Mouse (Mus musculus): ENCODE results near the gene Mzt1. TPM values are rescaled to one million over a fixed set of nuclear protein-coding genes. Genes with fewer than 3 reads are reported as not detected.
"Not testable (repeated sequence)": the region's sequence is repeated elsewhere in the genome, so short reads cannot be mapped to it uniquely, and the experiment has no call there.

Gene Mzt1
- polyA plus RNA-seq, 1 experiment = 67.9 TPM

DNA sequence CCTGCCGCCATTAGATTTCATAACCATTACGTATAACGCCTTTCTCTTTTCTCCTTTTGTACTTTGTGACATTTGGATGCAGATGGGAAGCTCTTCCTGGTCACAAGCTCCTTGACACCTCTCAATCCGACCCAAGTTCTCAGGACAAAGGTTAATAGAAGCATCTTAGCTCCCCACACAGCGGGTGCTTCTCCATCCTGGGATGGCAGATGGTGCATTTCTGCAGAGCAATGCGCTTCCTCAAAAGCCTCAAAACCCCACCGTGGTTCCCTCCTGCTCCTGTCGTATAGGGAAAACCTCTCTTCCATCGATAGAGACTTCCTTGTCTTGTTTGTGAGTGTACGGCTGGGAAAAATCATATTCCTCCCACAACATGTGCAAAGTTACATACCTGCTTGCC lies 1.8 kb downstream of the Mzt1 start:
- no peak overlapping the region for H3K4me3 ChIP-seq (ENCODE audit: insufficient read depth, low read length)
- H3K4me1 ChIP-seq (ENCODE audit: control insufficient read depth, insufficient read depth, low read length) = peaks cover 6% of the 10 kb centered on the region
- TF ChIP-seq POLR2A (IDR thresholded peaks at IDR 0.05; ENCODE audit: extremely low read depth, insufficient read depth, low read length) (no peak), CTCF (IDR thresholded peaks at IDR 0.05; ENCODE audit: extremely low read depth, insufficient read depth, low read length) (no peak)

DNA sequence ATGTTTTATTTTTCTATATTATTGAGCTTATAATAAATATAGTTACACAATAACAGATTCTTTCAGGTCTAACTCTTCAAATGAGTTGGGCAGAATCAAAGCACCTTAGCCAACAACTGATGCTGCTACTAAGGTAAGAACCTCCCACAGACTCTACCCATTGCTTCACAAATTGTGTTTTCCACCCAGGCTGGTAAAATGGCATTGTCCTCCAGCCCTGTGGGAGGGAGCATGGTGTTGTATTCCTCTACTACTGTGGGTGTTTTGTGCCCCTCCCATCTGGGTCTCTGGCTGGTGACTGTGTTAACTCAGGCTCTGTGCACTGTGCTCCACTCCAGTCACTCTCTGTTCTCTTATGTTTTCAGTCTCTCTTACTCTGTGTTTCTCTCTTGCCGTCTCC lies 2.4 kb downstream of the Mzt1 start:
- H3K4me1 ChIP-seq (ENCODE audit: control insufficient read depth, insufficient read depth, low read length) = peaks cover 6% of the 10 kb centered on the region
- H3K27ac ChIP-seq (ENCODE audit: insufficient read depth, low read length) = no peak overlapping the region
- TF ChIP-seq POLR2A (IDR thresholded peaks at IDR 0.05; ENCODE audit: extremely low read depth, insufficient read depth, low read length) = no peak
- no peak for TF ChIP-seq CTCF (IDR thresholded peaks at IDR 0.05; ENCODE audit: extremely low read depth, insufficient read depth, low read length)
- no peak overlapping the region for H3K4me3 ChIP-seq (ENCODE audit: insufficient read depth, low read length)

More for the DNA sequence above, 1.8 kb downstream of the Mzt1 start:
- H3K27ac ChIP-seq (ENCODE audit: insufficient read depth, low read length) = no peak overlapping the region

- H3K4me1 ChIP-seq (ENCODE audit: control insufficient read depth, insufficient read depth, low read length) = peaks cover 6% of the 10 kb centered on the region
- no peak overlapping the region for H3K27ac ChIP-seq (ENCODE audit: insufficient read depth, low read length)
- TF ChIP-seq CTCF (IDR thresholded peaks at IDR 0.05; ENCODE audit: extremely low read depth, insufficient read depth, low read length) = no peak
- TF ChIP-seq POLR2A (IDR thresholded peaks at IDR 0.05; ENCODE audit: extremely low read depth, insufficient read depth, low read length) = no peak
- no peak overlapping the region for H3K4me3 ChIP-seq (ENCODE audit: insufficient read depth, low read length)
These were observed 4.5 kb downstream of the Mzt1 start for GRCm38 (mm10) chr14:99041416-99041815.

GRCm38 (mm10) chr14:99039308-99039707 lies 6.6 kb downstream of the Mzt1 start:
- not testable (repeated sequence) for H3K4me1 ChIP-seq (ENCODE audit: control insufficient read depth, insufficient read depth, low read length); H3K27ac ChIP-seq (ENCODE audit: insufficient read depth, low read length); H3K4me3 ChIP-seq (ENCODE audit: insufficient read depth, low read length)

- Histone ChIP-seq H3K4me3 (ENCODE audit: insufficient read depth, low read length) (no peak overlapping the region), H3K4me1 (ENCODE audit: control insufficient read depth, insufficient read depth, low read length) (no peaks in the 10 kb centered on the region), H3K27ac (ENCODE audit: insufficient read depth, low read length) (no peak overlapping the region)
- TF ChIP-seq CTCF (IDR thresholded peaks at IDR 0.05; ENCODE audit: extremely low read depth, insufficient read depth, low read length) (no peak), POLR2A (IDR thresholded peaks at IDR 0.05; ENCODE audit: extremely low read depth, insufficient read depth, low read length) (no peak)
These were observed 8.2 kb downstream of the Mzt1 start for GRCm38 (mm10) chr14:99037703-99038102.

DNA sequence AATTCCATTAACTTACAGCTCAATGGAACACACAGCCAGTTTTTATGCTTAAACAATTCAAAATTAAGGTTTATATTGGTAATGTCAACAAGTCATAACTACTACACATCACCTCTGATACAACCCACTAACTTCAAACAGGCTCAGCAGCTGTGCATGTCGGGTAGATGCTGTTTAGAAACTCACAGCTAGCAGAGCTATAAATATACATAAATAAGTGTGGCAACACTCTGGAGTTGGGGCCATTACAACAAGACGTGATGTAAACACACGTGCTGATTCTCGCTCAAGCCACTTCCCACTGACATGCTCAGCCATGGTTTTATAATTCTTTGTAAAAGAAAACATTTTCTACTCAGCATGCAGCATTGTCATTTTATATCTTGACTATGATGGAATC lies 9.9 kb downstream of the Mzt1 start:
- H3K27ac ChIP-seq (ENCODE audit: insufficient read depth, low read length) = no peak overlapping the region
- no peaks in the 10 kb centered on the region for H3K4me1 ChIP-seq (ENCODE audit: control insufficient read depth, insufficient read depth, low read length)
- no peak for TF ChIP-seq POLR2A (IDR thresholded peaks at IDR 0.05; ENCODE audit: extremely low read depth, insufficient read depth, low read length)
- TF ChIP-seq CTCF (IDR thresholded peaks at IDR 0.05; ENCODE audit: extremely low read depth, insufficient read depth, low read length) = no peak
- no peak overlapping the region for H3K4me3 ChIP-seq (ENCODE audit: insufficient read depth, low read length)

DNA sequence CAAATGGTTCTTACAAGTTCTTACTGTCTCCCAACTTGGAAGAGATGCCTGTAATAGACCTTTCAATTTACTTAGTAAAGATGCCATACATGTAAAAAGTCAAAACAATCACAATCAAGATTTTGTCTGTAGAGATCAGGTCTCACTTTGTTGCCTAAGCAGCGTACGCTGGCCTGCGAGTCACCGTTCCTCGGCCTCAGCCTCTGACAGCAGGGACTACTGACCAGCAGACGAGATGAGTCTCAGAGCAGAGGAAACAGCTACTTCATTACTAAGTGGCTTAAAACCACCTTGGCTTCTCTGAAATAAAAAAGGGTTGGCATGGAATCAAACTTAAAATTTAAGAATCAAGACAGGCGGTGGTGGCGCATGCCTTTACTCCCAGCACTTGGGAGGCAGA lies 11.1 kb downstream of the Mzt1 start:
- not testable (repeated sequence) for H3K27ac ChIP-seq (ENCODE audit: insufficient read depth, low read length); H3K4me3 ChIP-seq (ENCODE audit: insufficient read depth, low read length); H3K4me1 ChIP-seq (ENCODE audit: control insufficient read depth, insufficient read depth, low read length)

GRCm38 (mm10) chr14:99032596-99032995 lies 13.3 kb downstream of the Mzt1 start:
- Histone ChIP-seq H3K27ac (ENCODE audit: insufficient read depth, low read length) (no peak overlapping the region), H3K4me1 (ENCODE audit: control insufficient read depth, insufficient read depth, low read length) (no peaks in the 10 kb centered on the region), H3K4me3 (ENCODE audit: insufficient read depth, low read length) (no peak overlapping the region)
- TF ChIP-seq POLR2A (IDR thresholded peaks at IDR 0.05; ENCODE audit: extremely low read depth, insufficient read depth, low read length) = no peak
- TF ChIP-seq CTCF (IDR thresholded peaks at IDR 0.05; ENCODE audit: extremely low read depth, insufficient read depth, low read length) = no peak

DNA sequence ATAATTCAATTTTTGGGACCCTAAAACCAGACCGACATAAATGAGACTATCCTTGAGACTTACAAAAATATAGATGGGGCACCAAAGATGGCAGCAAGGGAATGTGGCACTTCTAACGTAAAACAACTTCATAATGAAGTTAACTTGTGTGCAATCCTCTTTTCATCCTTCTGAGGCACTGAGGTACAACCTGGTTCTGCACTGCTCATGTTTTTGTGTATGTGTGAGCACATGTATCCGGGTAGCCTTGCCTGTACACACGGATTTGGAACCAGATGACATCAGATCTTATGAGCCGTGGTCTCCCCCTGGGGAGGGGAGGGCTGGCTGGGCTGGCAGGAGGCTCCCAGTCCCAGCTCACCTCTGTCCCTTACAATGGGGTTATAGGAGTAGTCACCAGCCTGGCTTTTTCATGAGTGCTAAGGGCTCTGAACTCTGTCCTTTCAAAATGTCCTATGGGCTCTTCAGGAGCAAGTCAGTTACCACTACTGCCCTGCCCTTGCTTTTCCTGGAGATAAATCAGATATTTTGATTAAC lies 14.5 kb downstream of the Mzt1 start:
- H3K4me3 ChIP-seq (ENCODE audit: insufficient read depth, low read length) = no peak overlapping the region
- H3K4me1 ChIP-seq (ENCODE audit: control insufficient read depth, insufficient read depth, low read length) = no peaks in the 10 kb centered on the region
- TF ChIP-seq POLR2A (IDR thresholded peaks at IDR 0.05; ENCODE audit: extremely low read depth, insufficient read depth, low read length) (no peak), CTCF (IDR thresholded peaks at IDR 0.05; ENCODE audit: extremely low read depth, insufficient read depth, low read length) (no peak)
- H3K27ac ChIP-seq (ENCODE audit: insufficient read depth, low read length) = no peak overlapping the region

- no peak overlapping the region for H3K27ac ChIP-seq (ENCODE audit: insufficient read depth, low read length)
- TF ChIP-seq CTCF (IDR thresholded peaks at IDR 0.05; ENCODE audit: extremely low read depth, insufficient read depth, low read length) (no peak), POLR2A (IDR thresholded peaks at IDR 0.05; ENCODE audit: extremely low read depth, insufficient read depth, low read length) (no peak)
- no peak overlapping the region for H3K4me3 ChIP-seq (ENCODE audit: insufficient read depth, low read length)
- H3K4me1 ChIP-seq (ENCODE audit: control insufficient read depth, insufficient read depth, low read length) = no peaks in the 10 kb centered on the region
These were observed 15.9 kb downstream of the Mzt1 start for GRCm38 (mm10) chr14:99029987-99030386.
